Mouse (Mus musculus) testis, adult 2 months (tissue): ENCODE results near the gene Sctr.

Experiments
- CTCF ChIP-seq: fragments of 200-500 bp; IDR thresholded peaks from 2 replicates; pipeline ENCODE4 v1.5.1; 2012; ENCODE audit warnings: low read depth, mild to moderate bottlenecking, inconsistent platforms, low read length, moderate library complexity; ENCODE audit not compliant: control insufficient read depth, insufficient read depth, insufficient replicate concordance
- POLR2A ChIP-seq: fragments of 200-500 bp; IDR thresholded peaks from 2 replicates; pipeline ENCODE4 v1.6.1; 2012; ENCODE audit warnings: low read depth, mild to moderate bottlenecking, inconsistent platforms, low read length, moderate library complexity; ENCODE audit not compliant: control insufficient read depth

- TF ChIP-seq CTCF = no peak
- no peak for TF ChIP-seq POLR2A
These were observed 68.8 kb downstream of the Sctr start for GRCm38 (mm10) chr1:120075507-120075906.
